Mouse (Mus musculus) C2C12 (cell line): Measurements from ENCODE around the gene Ubap1l. TPM values are rescaled to one million over a fixed set of nuclear protein-coding genes. Genes with fewer than 3 reads are reported as not detected.

Experiments
- H3K27me3 ChIP-seq: one replicate; pipeline ENCODE4 v1.6.1; 2011; ENCODE audit not compliant: control insufficient read depth, insufficient read depth, insufficient read length
- H3K36me3 ChIP-seq: one replicate; pipeline ENCODE4 v1.6.1; 2011; ENCODE audit not compliant: control insufficient read depth, insufficient read depth
- H3K4me3 ChIP-seq: one replicate; pipeline ENCODE4 v1.5.1; 2011; ENCODE audit warnings: mild to moderate bottlenecking, control low read depth; ENCODE audit not compliant: poor library complexity, insufficient read depth, severe bottlenecking
- H3K79me2 ChIP-seq: one replicate; pipeline ENCODE4 v1.6.1; 2011; ENCODE audit not compliant: control insufficient read depth, insufficient read depth
- H3K79me3 ChIP-seq: one replicate; pipeline ENCODE4 v1.6.1; 2011; ENCODE audit warnings: low read depth, control low read depth
- H3ac ChIP-seq: one replicate; pipeline ENCODE3; 2011; ENCODE audit warnings: low read depth; ENCODE audit not compliant: control insufficient read depth, insufficient read length
- CEBPB ChIP-seq: IDR thresholded peaks from one replicate; pipeline ENCODE4 v1.6.1; 2011; ENCODE audit warnings: low read depth, mild to moderate bottlenecking, control low read depth, moderate library complexity
- CTCF ChIP-seq: IDR thresholded peaks from one replicate; pipeline ENCODE4 v1.5.1; 2011; ENCODE audit not compliant: control insufficient read depth, insufficient read depth, insufficient read length
- FOSL1 ChIP-seq: IDR thresholded peaks from one replicate; pipeline ENCODE4 v1.8.0; 2011; ENCODE audit warnings: mild to moderate bottlenecking, low read length; ENCODE audit not compliant: poor library complexity, insufficient read depth, severe bottlenecking
- MAX ChIP-seq: IDR thresholded peaks from one replicate; pipeline ENCODE4 v1.6.1; 2011; ENCODE audit warnings: mild to moderate bottlenecking, control low read depth
- MYOD1 ChIP-seq: IDR thresholded peaks from one replicate; pipeline ENCODE4 v1.6.1; 2011; ENCODE audit warnings: low read depth; ENCODE audit not compliant: control insufficient read depth, insufficient read length
- MYOG ChIP-seq: IDR thresholded peaks from one replicate; pipeline ENCODE4 v1.6.1; 2011; ENCODE audit not compliant: control insufficient read depth, insufficient read length; ENCODE audit errors: extremely low read depth
- USF1 ChIP-seq: IDR thresholded peaks from one replicate; pipeline ENCODE4 v1.6.1; 2011; ENCODE audit warnings: low read depth, mild to moderate bottlenecking, control low read depth, moderate library complexity
- long read RNA-seq, 2 experiments: library from polyadenylated mRNA; unstranded; transcript quantifications; one replicate each; pipeline ENCODE4 v2.0.0; 2019 to 2020
- polyA plus RNA-seq: library from polyadenylated mRNA; unstranded; fragments of >200 nt; fragmentation: generic; extraction: Trizol; gene quantifications from one replicate; pipeline ENCODE4 v1.2.1, GENCODE M21; 2012; ENCODE audit warnings: missing spikeins

Gene Ubap1l
- polyA plus RNA-seq: 0.21 TPM
- long read RNA-seq, experiment 1: 0 reads
- long read RNA-seq, experiment 2: 0 reads

GRCm38 (mm10) chr9:65360641-65361448, at the start of gene Ubap1l:
Gene Ubap1l (plus strand): TSS chr9:65361041.
- Histone ChIP-seq H3K79me3 (no peaks in the 10 kb centered on the region), H3K36me3 (peaks cover 37% of the 10 kb centered on the region), H3ac (no peak within 1 kb of the TSS), H3K4me3 (no peak within 1 kb of the TSS), H3K79me2 (no peaks in the 10 kb centered on the region), H3K27me3 (no peaks in the 10 kb centered on the region)
- no peak for TF ChIP-seq CTCF
- TF ChIP-seq CEBPB: no peak
- TF ChIP-seq MYOG: no peak

GRCm38 (mm10) chr9:65312669-65313357, 48.0 kb upstream of the Ubap1l start:
- Histone ChIP-seq H3K36me3 (peaks cover 53% of the 10 kb centered on the region), H3K4me3 (no peak overlapping the region), H3ac (no peak overlapping the region), H3K79me2 (no peaks in the 10 kb centered on the region), H3K79me3 (no peaks in the 10 kb centered on the region), H3K27me3 (no peaks in the 10 kb centered on the region)
- no peak for TF ChIP-seq MYOD1

DNA sequence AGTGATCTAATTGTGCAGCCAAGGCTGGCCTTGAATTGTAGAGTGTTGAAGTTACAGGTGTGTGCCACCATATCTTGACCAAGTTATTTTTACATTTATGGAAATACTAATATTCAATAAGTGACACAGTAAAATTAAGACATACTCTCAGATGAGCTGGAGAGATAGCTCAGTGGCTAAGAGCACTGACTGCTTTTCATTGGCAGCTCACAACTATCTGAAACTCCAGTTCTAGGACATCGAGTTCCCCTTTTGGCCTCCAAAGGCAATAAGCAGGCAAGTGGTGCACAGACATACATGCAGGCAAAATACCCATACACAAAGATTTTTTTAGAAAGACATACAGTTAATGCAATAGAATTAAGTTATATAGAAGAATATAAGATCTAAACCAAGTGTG, 47.0 kb upstream of the Ubap1l start:
- H3ac ChIP-seq: no peak overlapping the region
- peaks cover 56% of the 10 kb centered on the region for H3K36me3 ChIP-seq
- no peaks in the 10 kb centered on the region for H3K27me3 ChIP-seq
- H3K79me2 ChIP-seq: no peaks in the 10 kb centered on the region
- TF ChIP-seq MAX (no peak), USF1 (no peak), MYOD1 (no peak), CTCF (no peak), MYOG (no peak), CEBPB (no peak), FOSL1 (no peak)
- H3K79me3 ChIP-seq: no peaks in the 10 kb centered on the region
- no peak overlapping the region for H3K4me3 ChIP-seq

GRCm38 (mm10) chr9:65322255-65322900, 38.5 kb upstream of the Ubap1l start:
- H3K79me2 ChIP-seq: no peaks in the 10 kb centered on the region
- no peaks in the 10 kb centered on the region for H3K27me3 ChIP-seq
- TF ChIP-seq FOSL1 (no peak), MAX (no peak), CTCF (no peak), MYOG (no peak), MYOD1 (no peak), USF1 (no peak), CEBPB (no peak)

DNA sequence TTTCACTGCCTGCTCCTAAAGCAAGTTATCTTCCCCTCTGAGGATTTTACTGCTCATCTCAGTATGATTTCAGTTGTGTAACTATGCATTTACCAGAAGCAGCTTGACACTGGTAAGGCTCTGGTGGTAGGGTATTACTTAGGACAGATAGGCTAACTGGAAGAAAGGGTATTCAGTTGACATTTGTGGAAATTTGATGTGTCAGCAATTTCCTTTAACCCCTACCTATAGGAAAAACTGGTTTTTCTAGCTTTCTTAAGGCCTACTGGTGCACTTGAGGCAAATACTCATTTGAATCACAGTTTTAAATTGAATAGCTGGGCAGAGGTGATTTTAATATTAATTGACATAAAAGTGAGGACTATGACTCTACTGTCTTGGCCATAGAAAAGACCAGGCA, 34.9 kb upstream of the Ubap1l start:
- Histone ChIP-seq H3K27me3 (no peaks in the 10 kb centered on the region), H3ac (no peak overlapping the region), H3K79me2 (no peaks in the 10 kb centered on the region), H3K36me3 (peaks cover 40% of the 10 kb centered on the region), H3K79me3 (no peaks in the 10 kb centered on the region), H3K4me3 (no peak overlapping the region)
- no peak for TF ChIP-seq FOSL1
- no peak for TF ChIP-seq MAX
- no peak for TF ChIP-seq CTCF
- TF ChIP-seq MYOD1: no peak
- no peak for TF ChIP-seq CEBPB
- TF ChIP-seq MYOG: no peak
- no peak for TF ChIP-seq USF1

More at GRCm38 (mm10) chr9:65322255-65322900, 38.5 kb upstream of the Ubap1l start:
- Histone ChIP-seq H3K36me3 (peaks cover 58% of the 10 kb centered on the region), H3K79me3 (no peaks in the 10 kb centered on the region), H3K4me3 (no peak overlapping the region), H3ac (no peak overlapping the region)
